Mouse (Mus musculus) liver, adult (tissue): ENCODE measurements around the gene Nrros.

Experiments
- GATA4 ChIP-seq: IDR thresholded peaks from 2 replicates; pipeline ENCODE4 v1.6.1; 2014; ENCODE audit warnings: mild to moderate bottlenecking, low read length; ENCODE audit not compliant: insufficient replicate concordance

Gene Nrros

GRCm38 (mm10) chr16:32113541-32114218, 51.7 kb downstream of the Nrros start:
- TF ChIP-seq GATA4 = no peak

- TF ChIP-seq GATA4 = no peak
Observed at GRCm38 (mm10) chr16:32110951-32111699, 54.3 kb downstream of the Nrros start.

- no peak for TF ChIP-seq GATA4
Observed at GRCm38 (mm10) chr16:32108578-32108977, 56.8 kb downstream of the Nrros start.

DNA sequence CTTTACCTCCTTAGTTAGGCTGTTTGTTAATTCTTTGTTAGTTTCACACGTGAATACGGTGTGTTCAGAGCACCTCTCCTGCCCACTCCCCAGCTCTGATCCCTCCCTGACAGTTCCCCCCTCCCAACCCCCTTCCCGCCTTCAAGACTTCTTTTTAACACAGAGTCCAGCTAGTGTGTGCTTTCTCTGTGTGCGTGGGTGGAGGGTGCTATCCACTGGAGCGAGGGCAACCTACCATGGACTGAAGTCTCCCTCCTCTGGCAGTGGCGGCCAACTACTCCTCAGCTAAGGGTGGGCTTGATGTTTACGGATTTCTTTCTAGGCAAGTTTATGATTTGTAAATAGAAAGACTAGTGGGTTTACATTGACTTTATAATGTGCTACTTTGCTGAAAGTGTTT, 57.2 kb downstream of the Nrros start:
- no peak for TF ChIP-seq GATA4

GRCm38 (mm10) chr16:32107342-32108045, 57.9 kb downstream of the Nrros start:
- no peak for TF ChIP-seq GATA4

GRCm38 (mm10) chr16:32105698-32106097, 59.7 kb downstream of the Nrros start:
- no peak for TF ChIP-seq GATA4

DNA sequence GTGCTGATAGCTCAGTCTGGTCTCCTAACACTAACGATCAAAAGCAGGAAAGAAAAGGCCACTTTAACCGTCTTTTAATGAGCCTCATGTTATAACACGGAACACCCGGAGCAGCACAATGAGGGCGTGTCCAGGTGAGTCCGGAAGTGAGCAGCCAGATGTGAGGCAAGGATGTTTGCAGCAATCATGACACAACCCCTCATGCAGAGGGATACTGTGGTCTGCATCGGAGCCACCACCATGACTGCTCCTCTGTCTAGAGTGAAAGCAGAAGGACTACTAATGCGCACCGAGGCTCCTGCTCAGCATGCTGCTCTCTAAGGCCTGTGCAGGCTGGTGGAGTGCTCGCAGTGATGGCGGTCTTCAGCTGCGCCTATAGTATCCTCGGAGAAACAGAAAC, 63.1 kb downstream of the Nrros start:
- TF ChIP-seq GATA4 = no peak

DNA sequence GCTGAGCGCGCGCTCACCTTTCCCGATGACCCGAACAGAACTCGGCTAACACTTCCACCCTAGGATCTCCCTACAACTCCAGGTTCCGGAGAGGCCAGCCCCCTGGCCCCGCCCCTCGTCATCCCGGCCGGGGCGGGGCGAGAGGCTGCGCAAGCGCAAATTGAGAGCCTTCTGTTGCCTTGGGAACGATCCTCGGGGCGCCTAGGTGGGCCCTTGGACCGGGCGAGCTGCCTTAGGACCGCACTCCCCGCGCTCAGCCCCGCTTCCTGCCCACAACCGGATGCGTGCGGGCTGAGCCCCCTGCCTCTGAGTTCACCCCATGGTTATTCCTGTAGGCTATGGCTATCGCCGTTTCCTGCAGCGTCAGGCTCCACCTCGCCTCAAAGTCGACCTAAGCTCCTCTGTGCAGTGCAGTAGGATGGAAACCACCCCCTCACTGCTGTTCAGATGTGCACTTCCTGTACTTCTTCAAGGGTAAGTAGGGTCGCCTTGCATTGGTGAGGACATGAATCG, 65.7 kb downstream of the Nrros start, which contains the start of the genes Pigx and Cep19:
Gene Pigx, minus strand, starts transcription at position 103 of the 513 bp plus-strand sequence.
Gene Cep19, plus strand, starts transcription at position 163 of the 513 bp plus-strand sequence.
- no peak for TF ChIP-seq GATA4

DNA sequence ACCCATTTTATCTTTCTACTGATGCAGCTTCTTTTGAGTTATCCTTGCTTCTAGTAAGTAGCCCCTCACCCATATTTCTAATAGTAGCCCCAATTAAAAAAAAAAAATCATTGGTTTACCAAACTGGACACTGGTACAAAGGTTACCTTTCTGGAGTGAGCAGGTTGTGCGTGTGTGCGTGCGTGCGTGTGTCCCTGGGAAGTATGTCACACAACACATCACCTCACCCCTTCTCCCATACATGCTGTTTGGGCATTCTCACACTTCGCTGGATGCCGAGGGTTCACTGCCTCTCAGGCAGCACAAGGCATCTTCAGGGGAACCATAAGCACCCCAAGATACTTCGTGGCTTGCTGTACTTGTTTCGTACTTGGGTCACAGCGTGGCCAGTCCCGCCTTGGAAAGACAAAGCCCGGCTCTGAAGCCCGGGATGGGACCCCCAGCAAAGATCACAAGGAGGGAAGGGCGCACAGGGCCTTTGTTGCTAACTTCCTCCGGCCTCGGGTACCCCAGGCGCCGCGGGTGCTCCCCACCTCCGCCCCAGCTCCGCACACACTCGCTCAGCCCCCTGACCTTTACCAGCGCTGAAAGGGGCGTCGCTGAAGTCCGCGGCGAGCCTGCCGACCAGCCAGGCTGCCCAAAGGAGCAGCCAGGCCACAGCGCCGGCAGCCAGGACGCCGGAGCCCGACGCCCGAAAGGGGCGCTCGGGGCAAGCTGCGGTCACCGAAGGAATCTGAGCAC, 66.3 kb downstream of the Nrros start:
- no peak for TF ChIP-seq GATA4
